Mouse (Mus musculus): ENCODE results near the gene Mrpl53.

- TF ChIP-seq POLR2A (IDR thresholded peaks at IDR 0.05; ENCODE audit: control insufficient read depth, low read depth, low read length) (no peak), CTCF (IDR thresholded peaks at IDR 0.05; ENCODE audit: control insufficient read depth, insufficient read depth, insufficient replicate concordance, low read depth, low read length) (no peak)
Measured at GRCm38 (mm10) chr6:83142886-83143285, 34.0 kb downstream of the Mrpl53 start.
